Mouse (Mus musculus) intestine, embryonic 16.5 days (tissue): Measurements from ENCODE around the gene Xirp1. TPM values are rescaled to one million over a fixed set of nuclear protein-coding genes. Genes with fewer than 3 reads are reported as not detected.

Source experiments
- ATAC-seq: fragments of 200-750 bp; cut with Nextera tagmentation; 2 replicates; pipeline ENCODE4 v1.8.0; 2017; ENCODE audit warnings: moderate TSS enrichment, moderate library complexity
- H3K27ac ChIP-seq: fragments of 300-500 bp; sonication (generic); 2 replicates; pipeline ENCODE4 v1.5.1; 2014; ENCODE audit warnings: mild to moderate bottlenecking, low read length
- H3K27me3 ChIP-seq: fragments of 300-500 bp; sonication (generic); replicated peaks from 2 replicates; pipeline ENCODE4 v1.6.1; 2014; ENCODE audit warnings: low read length, control low read depth, mixed read lengths; ENCODE audit not compliant: control insufficient read depth, insufficient read depth
- H3K36me3 ChIP-seq: fragments of 300-500 bp; sonication (generic); 2 replicates; pipeline ENCODE4 v1.6.1; 2014; ENCODE audit warnings: low read length, control low read depth; ENCODE audit not compliant: control insufficient read depth, insufficient read depth
- H3K4me1 ChIP-seq: fragments of 300-500 bp; sonication (generic); 2 replicates; pipeline ENCODE4 v1.6.1; 2014; ENCODE audit warnings: low read length, control low read depth, mixed read lengths; ENCODE audit not compliant: control insufficient read depth, insufficient read depth
- H3K4me2 ChIP-seq: fragments of 300-500 bp; sonication (generic); 2 replicates; pipeline ENCODE4 v1.6.1; 2014; ENCODE audit warnings: low read depth, low read length, control low read depth
- H3K4me3 ChIP-seq: fragments of 300-500 bp; sonication (generic); 2 replicates; pipeline ENCODE4 v1.5.1; 2014; ENCODE audit warnings: mild to moderate bottlenecking, low read length
- H3K9ac ChIP-seq: fragments of 300-500 bp; sonication (generic); 2 replicates; pipeline ENCODE4 v1.6.1; 2014; ENCODE audit warnings: low read depth, low read length
- H3K9me3 ChIP-seq: fragments of 300-500 bp; sonication (generic); 2 replicates; pipeline ENCODE4 v1.6.1; 2016; ENCODE audit warnings: low read length, control low read depth; ENCODE audit not compliant: control insufficient read depth
- WGBS: fragments of 180-500 bp; shearing (Covaris S2); extraction: QIAGEN DNeasy Blood & Tissue Kit; methylation state at CpG from one replicate; pipeline ENCODE4 v1.1.7; 2014; 5-methylcytosine and 5-hydroxymethylcytosine counted together
- polyA plus RNA-seq: library from polyadenylated mRNA; unstranded; fragments of >200 nt; fragmentation: Nextera tagmentation; extraction: Ambion mirVana; gene quantifications from 2 replicates; pipeline ENCODE4 v1.2.1, GENCODE M21; 2015

Xirp1 gene
- polyA plus RNA-seq, 1 experiment from 2014 or later = 0.06 TPM

GRCm38 (mm10) chr9:119984536-119985011 lies 38.8 kb downstream of the Xirp1 start, which contains the start of gene Csrnp1:
TSS of gene Csrnp1 (minus strand) at chr9:119984658.
- no peaks in the 10 kb centered on the region for H3K36me3 ChIP-seq
- peak within 1 kb of the TSS; percentile 93 for H3K4me2 ChIP-seq
- H3K9ac ChIP-seq = peak within 1 kb of the TSS; percentile 84
- WGBS = 13% methylated on average over 14 of the region's 14 CpGs
- peaks cover 43% of the 10 kb centered on the region for H3K4me1 ChIP-seq
- ATAC-seq = no peak
- peak within 1 kb of the TSS; percentile 74 for H3K4me3 ChIP-seq
- H3K27ac ChIP-seq = peak within 1 kb of the TSS; percentile 76
- no peaks in the 10 kb centered on the region for H3K9me3 ChIP-seq
- no peaks in the 10 kb centered on the region for H3K27me3 ChIP-seq

DNA sequence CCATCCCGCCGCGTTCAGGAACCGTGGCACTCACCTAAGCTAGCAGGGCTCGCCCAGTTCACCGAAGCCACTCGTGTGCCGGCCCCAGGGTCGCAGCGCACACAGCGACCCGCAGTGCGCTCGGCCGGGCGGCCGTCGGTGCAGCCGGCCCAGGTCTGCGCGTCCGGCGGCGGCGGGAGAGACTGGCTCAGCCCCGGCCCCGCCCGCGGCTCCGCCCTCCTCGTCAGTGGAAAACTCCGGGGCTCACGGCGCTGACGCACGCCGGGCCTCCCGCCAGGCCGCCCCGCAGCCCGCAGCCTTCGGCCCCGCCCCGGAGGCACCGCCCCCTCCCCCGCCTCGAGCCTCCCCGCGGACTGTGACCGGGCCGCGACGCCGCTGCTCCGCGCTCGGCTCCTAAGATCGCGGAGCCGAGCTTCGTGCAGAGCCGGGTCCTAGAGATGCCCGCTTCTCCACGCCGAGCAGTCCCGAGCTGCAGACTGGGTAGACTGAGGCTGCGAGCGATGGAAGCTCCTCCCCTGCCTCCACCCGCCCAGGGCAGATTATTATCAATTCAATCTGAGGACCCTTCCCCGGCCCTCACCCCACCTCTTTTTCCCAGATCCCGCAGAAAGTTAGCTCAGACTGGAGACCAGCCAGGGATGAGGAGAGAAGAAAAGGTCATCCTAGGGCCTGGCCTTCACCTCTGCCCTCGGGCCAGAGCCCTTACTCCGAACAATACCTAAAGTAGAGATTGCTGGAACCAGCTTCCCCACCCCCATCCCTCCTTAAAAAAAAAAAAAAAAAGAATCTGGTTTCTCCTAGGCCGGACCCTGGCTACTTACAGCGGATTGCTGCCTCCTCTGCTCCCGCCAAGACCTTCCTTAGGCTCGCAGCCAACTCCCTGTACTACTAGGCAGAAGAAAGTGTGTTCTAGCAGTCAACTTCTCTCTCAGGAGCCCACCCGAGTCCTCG lies 39.5 kb downstream of the Xirp1 start:
- 2% methylated on average over 74 of the region's 79 CpGs for WGBS
- Histone ChIP-seq H3K4me3 (peak overlapping the region; percentile 74), H3K4me2 (peak overlapping the region; percentile 93), H3K27ac (peak overlapping the region; percentile 76), H3K36me3 (no peaks in the 10 kb centered on the region), H3K9me3 (no peaks in the 10 kb centered on the region), H3K27me3 (no peaks in the 10 kb centered on the region), H3K4me1 (peaks cover 45% of the 10 kb centered on the region), H3K9ac (peak overlapping the region; percentile 84)
- ATAC-seq = peak; percentile 84

GRCm38 (mm10) chr9:119982956-119983551 lies 40.3 kb downstream of the Xirp1 start:
- peak overlapping the region; percentile 76 for H3K27ac ChIP-seq
- H3K4me1 ChIP-seq = peaks cover 53% of the 10 kb centered on the region

GRCm38 (mm10) chr9:119982241-119982811 lies 41.1 kb downstream of the Xirp1 start:
- peak overlapping the region; percentile 93 for H3K4me2 ChIP-seq
- no peaks in the 10 kb centered on the region for H3K9me3 ChIP-seq
- H3K4me1 ChIP-seq = peaks cover 60% of the 10 kb centered on the region
- ATAC-seq = peak; percentile 18
- 2% methylated on average over 11 of the region's 11 CpGs for WGBS
- H3K36me3 ChIP-seq = no peaks in the 10 kb centered on the region
- H3K27me3 ChIP-seq = no peaks in the 10 kb centered on the region
- peak overlapping the region; percentile 84 for H3K9ac ChIP-seq
- H3K27ac ChIP-seq = peak overlapping the region; percentile 98
- H3K4me3 ChIP-seq = peak overlapping the region; percentile 74

More at GRCm38 (mm10) chr9:119982956-119983551, 40.3 kb downstream of the Xirp1 start:
- no peaks in the 10 kb centered on the region for H3K36me3 ChIP-seq
- H3K9me3 ChIP-seq = no peaks in the 10 kb centered on the region
- WGBS = under 1% methylated on average over 45 of the region's 48 CpGs
- peak overlapping the region; percentile 84 for H3K9ac ChIP-seq
- H3K4me3 ChIP-seq = peak overlapping the region; percentile 74
- no peak for ATAC-seq
- peak overlapping the region; percentile 93 for H3K4me2 ChIP-seq
- no peaks in the 10 kb centered on the region for H3K27me3 ChIP-seq

- Histone ChIP-seq H3K9me3 (no peaks in the 10 kb centered on the region), H3K4me3 (peak overlapping the region; percentile 74), H3K36me3 (no peaks in the 10 kb centered on the region), H3K9ac (peak overlapping the region; percentile 84), H3K27ac (peak overlapping the region; percentile 98), H3K4me2 (peak overlapping the region; percentile 93), H3K4me1 (peaks cover 69% of the 10 kb centered on the region), H3K27me3 (no peaks in the 10 kb centered on the region)
- under 1% methylated on average over 16 of the region's 16 CpGs for WGBS
- ATAC-seq = peak; percentile 47
These were observed 41.9 kb downstream of the Xirp1 start for GRCm38 (mm10) chr9:119981183-119982179.

- peak; percentile 12 for ATAC-seq
- 4% methylated on average over 4 of the region's 4 CpGs for WGBS
- H3K36me3 ChIP-seq = no peaks in the 10 kb centered on the region
These were observed 42.6 kb downstream of the Xirp1 start for GRCm38 (mm10) chr9:119980770-119981182.

GRCm38 (mm10) chr9:119979749-119980148 lies 43.6 kb downstream of the Xirp1 start:
- Histone ChIP-seq H3K36me3 (no peaks in the 10 kb centered on the region), H3K4me2 (no peak overlapping the region), H3K27me3 (no peaks in the 10 kb centered on the region), H3K9me3 (no peaks in the 10 kb centered on the region), H3K9ac (no peak overlapping the region), H3K4me3 (no peak overlapping the region), H3K4me1 (peaks cover 68% of the 10 kb centered on the region), H3K27ac (no peak overlapping the region)
- 71% methylated on average over 2 of the region's 2 CpGs for WGBS
- ATAC-seq = no peak

More at GRCm38 (mm10) chr9:119980770-119981182, 42.6 kb downstream of the Xirp1 start:
- peak overlapping the region; percentile 84 for H3K9ac ChIP-seq
- peak overlapping the region; percentile 93 for H3K4me2 ChIP-seq
- no peaks in the 10 kb centered on the region for H3K9me3 ChIP-seq
- H3K27me3 ChIP-seq = no peaks in the 10 kb centered on the region
- peaks cover 68% of the 10 kb centered on the region for H3K4me1 ChIP-seq
- peak overlapping the region; percentile 74 for H3K4me3 ChIP-seq
- peak overlapping the region; percentile 98 for H3K27ac ChIP-seq

- 76% methylated on average over 6 of the region's 6 CpGs for WGBS
- H3K27ac ChIP-seq = no peak overlapping the region
These were observed 44.5 kb downstream of the Xirp1 start for GRCm38 (mm10) chr9:119978811-119979441.

More at GRCm38 (mm10) chr9:119978811-119979441, 44.5 kb downstream of the Xirp1 start:
- H3K4me1 ChIP-seq = peaks cover 60% of the 10 kb centered on the region
- ATAC-seq = no peak
- no peaks in the 10 kb centered on the region for H3K9me3 ChIP-seq
- H3K36me3 ChIP-seq = peaks cover 4% of the 10 kb centered on the region
- no peak overlapping the region for H3K4me2 ChIP-seq
- no peak overlapping the region for H3K4me3 ChIP-seq
- no peak overlapping the region for H3K9ac ChIP-seq
- no peaks in the 10 kb centered on the region for H3K27me3 ChIP-seq
